Mouse (Mus musculus) intestine, embryonic 16.5 days (tissue): ENCODE measurements around the gene Lat2. TPM values are rescaled to one million over a fixed set of nuclear protein-coding genes. Genes with fewer than 3 reads are reported as not detected.

Source experiments
- ATAC-seq: fragments of 200-750 bp; cut with Nextera tagmentation; 2 replicates; pipeline ENCODE4 v1.8.0; 2017; ENCODE audit warnings: moderate TSS enrichment, moderate library complexity
- H3K27ac ChIP-seq: fragments of 300-500 bp; sonication (generic); 2 replicates; pipeline ENCODE4 v1.5.1; 2014; ENCODE audit warnings: mild to moderate bottlenecking, low read length
- H3K27me3 ChIP-seq: fragments of 300-500 bp; sonication (generic); replicated peaks from 2 replicates; pipeline ENCODE4 v1.6.1; 2014; ENCODE audit warnings: low read length, control low read depth, mixed read lengths; ENCODE audit not compliant: control insufficient read depth, insufficient read depth
- H3K36me3 ChIP-seq: fragments of 300-500 bp; sonication (generic); 2 replicates; pipeline ENCODE4 v1.6.1; 2014; ENCODE audit warnings: low read length, control low read depth; ENCODE audit not compliant: control insufficient read depth, insufficient read depth
- H3K4me1 ChIP-seq: fragments of 300-500 bp; sonication (generic); 2 replicates; pipeline ENCODE4 v1.6.1; 2014; ENCODE audit warnings: low read length, control low read depth, mixed read lengths; ENCODE audit not compliant: control insufficient read depth, insufficient read depth
- H3K4me2 ChIP-seq: fragments of 300-500 bp; sonication (generic); 2 replicates; pipeline ENCODE4 v1.6.1; 2014; ENCODE audit warnings: low read depth, low read length, control low read depth
- H3K4me3 ChIP-seq: fragments of 300-500 bp; sonication (generic); 2 replicates; pipeline ENCODE4 v1.5.1; 2014; ENCODE audit warnings: mild to moderate bottlenecking, low read length
- H3K9ac ChIP-seq: fragments of 300-500 bp; sonication (generic); 2 replicates; pipeline ENCODE4 v1.6.1; 2014; ENCODE audit warnings: low read depth, low read length
- H3K9me3 ChIP-seq: fragments of 300-500 bp; sonication (generic); 2 replicates; pipeline ENCODE4 v1.6.1; 2016; ENCODE audit warnings: low read length, control low read depth; ENCODE audit not compliant: control insufficient read depth
- WGBS: fragments of 180-500 bp; shearing (Covaris S2); extraction: QIAGEN DNeasy Blood & Tissue Kit; methylation state at CpG from one replicate; pipeline ENCODE4 v1.1.7; 2014; 5-methylcytosine and 5-hydroxymethylcytosine counted together
- polyA plus RNA-seq: library from polyadenylated mRNA; unstranded; fragments of >200 nt; fragmentation: Nextera tagmentation; extraction: Ambion mirVana; gene quantifications from 2 replicates; pipeline ENCODE4 v1.2.1, GENCODE M21; 2015

Lat2 gene
- polyA plus RNA-seq, 1 experiment from 2014 or later, result 2.1 TPM

DNA sequence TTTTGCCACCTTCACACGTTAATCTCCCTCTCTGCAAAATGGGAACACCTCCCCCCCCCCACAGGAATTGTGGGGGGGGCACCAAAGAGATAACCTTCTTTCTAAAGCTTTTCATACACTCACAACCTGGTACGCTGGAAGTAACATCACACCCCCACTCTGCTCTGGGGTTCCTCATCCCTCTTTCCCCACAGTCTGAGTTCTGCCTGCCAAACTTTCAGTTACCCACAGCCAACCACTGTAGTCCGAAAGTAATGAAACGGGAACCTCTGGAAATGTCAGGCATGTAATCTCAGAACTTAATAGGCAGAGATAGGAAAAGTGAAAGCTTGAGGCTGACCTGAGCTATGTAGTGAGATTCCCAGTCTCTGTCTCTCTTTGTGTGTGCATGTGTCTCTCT, 47.4 kb downstream of the Lat2 start:
- no peak overlapping the region for H3K4me3 ChIP-seq
- ATAC-seq, result no peak
- WGBS, result 86% methylated on average over 4 of the region's 4 CpGs
- no peak overlapping the region for H3K9ac ChIP-seq
- no peak overlapping the region for H3K4me2 ChIP-seq
- H3K4me1 ChIP-seq, result peaks cover 14% of the 10 kb centered on the region
- H3K36me3 ChIP-seq, result no peaks in the 10 kb centered on the region
- no peak overlapping the region for H3K27ac ChIP-seq
- no peaks in the 10 kb centered on the region for H3K27me3 ChIP-seq
- H3K9me3 ChIP-seq, result peaks cover 3% of the 10 kb centered on the region; the same call in 1 of the 2 replicates

DNA sequence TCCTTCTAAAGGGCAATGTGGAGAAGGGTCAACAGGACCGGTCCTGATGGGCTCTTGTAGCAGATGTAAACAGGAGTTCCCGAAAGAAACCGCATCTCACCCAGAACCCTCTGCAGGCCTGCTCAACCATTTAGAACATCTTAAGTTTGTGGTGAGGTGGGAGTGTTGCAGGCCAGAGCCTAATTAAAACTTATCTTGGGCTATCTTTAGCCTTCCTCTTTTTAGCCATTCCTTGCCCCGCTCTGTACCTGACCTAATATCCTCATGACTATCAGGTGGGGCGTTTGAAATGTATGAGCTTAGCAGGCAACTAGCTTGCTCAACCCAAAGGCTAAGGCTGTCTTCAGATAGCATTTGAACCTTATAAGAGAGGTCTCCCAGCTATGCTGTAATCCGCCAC, 49.1 kb downstream of the Lat2 start:
- Histone ChIP-seq H3K27me3 (no peaks in the 10 kb centered on the region), H3K27ac (no peak overlapping the region), H3K9ac (no peak overlapping the region), H3K4me2 (no peak overlapping the region), H3K4me3 (no peak overlapping the region), H3K36me3 (no peaks in the 10 kb centered on the region), H3K4me1 (peaks cover 6% of the 10 kb centered on the region), H3K9me3 (no peaks in the 10 kb centered on the region)
- 92% methylated on average over 6 of the region's 6 CpGs for WGBS
- no peak for ATAC-seq

DNA sequence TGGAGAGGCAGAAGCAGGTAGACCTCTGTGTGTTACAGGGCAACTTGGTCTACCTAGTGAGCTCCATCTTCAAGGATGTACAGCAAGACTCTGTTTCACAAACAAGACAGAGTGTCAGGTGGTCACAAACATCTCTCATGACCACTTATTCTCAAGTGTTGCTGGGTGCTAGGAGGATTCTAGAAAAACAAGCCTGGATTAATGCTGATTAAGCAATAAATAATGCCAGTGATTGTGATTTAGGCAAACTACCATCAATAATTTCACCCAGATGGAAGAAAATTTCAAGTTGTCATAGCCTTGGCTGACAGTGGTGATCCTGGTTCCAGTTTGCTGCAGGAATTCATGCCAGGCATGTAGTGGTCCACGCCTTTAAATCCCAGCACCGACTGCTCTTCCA, 50.6 kb downstream of the Lat2 start:
- Histone ChIP-seq H3K36me3 (no peaks in the 10 kb centered on the region), H3K27me3 (no peaks in the 10 kb centered on the region), H3K27ac (no peak overlapping the region), H3K4me2 (no peak overlapping the region), H3K4me1 (peaks cover 6% of the 10 kb centered on the region), H3K4me3 (no peak overlapping the region), H3K9me3 (no peaks in the 10 kb centered on the region), H3K9ac (no peak overlapping the region)
- WGBS, result 96% methylated on average over 2 of the region's 2 CpGs
- 0 out of 2 replicates have a peak, but pooled peaks have one; percentile 11 for ATAC-seq

DNA sequence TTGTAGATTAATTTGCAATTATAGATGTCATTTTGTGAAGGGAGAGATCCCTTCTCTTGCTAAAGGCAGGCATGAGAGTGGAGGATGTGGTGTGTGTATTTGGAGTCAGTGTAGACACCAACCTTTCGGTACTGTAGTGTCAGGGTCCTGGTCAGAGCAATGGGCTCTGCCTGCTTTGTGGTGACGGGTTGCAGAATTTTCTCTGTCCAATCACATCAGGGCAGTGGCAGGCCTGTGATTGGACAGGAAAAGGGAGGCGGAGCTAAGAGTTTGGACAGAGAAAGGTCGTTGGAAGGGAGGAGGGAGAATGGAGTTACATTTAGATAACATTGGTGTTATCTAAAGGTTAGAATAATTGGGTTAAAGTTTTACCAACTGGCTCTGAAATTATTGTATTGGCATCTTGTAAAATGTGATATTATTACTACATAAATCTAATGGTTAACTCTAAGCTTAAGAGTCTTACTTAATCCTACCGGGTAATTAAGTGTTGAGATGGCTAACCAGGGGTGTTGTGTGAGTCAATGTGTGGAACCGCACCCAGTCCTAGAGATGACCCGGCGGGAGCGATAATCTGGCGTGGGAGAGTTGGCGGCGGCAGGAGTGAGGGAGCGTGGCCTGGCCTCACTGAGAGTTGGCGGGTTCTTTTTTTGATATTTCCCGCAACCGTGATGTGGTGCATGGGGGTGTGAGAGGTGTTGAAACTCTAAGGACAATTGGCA, 54.2 kb downstream of the Lat2 start:
- ATAC-seq, result peak; percentile 75
- Histone ChIP-seq H3K9me3 (no peaks in the 10 kb centered on the region), H3K4me1 (peaks cover 3% of the 10 kb centered on the region), H3K9ac (no peak overlapping the region), H3K4me3 (no peak overlapping the region), H3K27me3 (no peaks in the 10 kb centered on the region), H3K36me3 (no peaks in the 10 kb centered on the region), H3K27ac (no peak overlapping the region), H3K4me2 (no peak overlapping the region)
- 66% methylated on average over 16 of the region's 16 CpGs for WGBS

DNA sequence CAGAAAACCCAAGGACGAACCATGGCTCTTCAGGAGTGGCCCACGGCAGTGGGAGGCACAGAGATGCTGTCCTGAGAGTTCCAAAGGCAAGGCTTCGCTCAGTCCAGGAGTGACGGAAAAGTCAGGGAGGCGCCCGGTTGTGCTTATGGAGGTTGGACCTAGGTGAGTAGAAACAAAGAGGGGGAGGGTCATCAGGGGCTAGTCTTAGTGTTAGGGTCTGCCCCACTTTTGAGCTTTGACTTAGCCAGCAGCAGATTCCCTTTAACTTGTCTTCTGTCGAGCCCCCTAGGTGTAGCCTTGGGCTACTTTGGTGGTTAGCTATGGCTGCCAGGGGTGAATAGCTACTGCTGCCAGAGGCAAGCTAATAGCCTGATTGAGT, 54.8 kb downstream of the Lat2 start, which contains the start of gene Syna:
TSS of gene Syna (minus strand) at position 101 of the 379 bp plus-strand sequence.
- Histone ChIP-seq H3K27ac (no peak within 1 kb of the TSS), H3K9ac (no peak within 1 kb of the TSS), H3K4me2 (no peak within 1 kb of the TSS), H3K27me3 (no peaks in the 10 kb centered on the region), H3K36me3 (no peaks in the 10 kb centered on the region), H3K9me3 (no peaks in the 10 kb centered on the region), H3K4me3 (no peak within 1 kb of the TSS), H3K4me1 (peaks cover 8% of the 10 kb centered on the region)
- no peak for ATAC-seq
- WGBS, result 88% methylated on average over 7 of the region's 7 CpGs

DNA sequence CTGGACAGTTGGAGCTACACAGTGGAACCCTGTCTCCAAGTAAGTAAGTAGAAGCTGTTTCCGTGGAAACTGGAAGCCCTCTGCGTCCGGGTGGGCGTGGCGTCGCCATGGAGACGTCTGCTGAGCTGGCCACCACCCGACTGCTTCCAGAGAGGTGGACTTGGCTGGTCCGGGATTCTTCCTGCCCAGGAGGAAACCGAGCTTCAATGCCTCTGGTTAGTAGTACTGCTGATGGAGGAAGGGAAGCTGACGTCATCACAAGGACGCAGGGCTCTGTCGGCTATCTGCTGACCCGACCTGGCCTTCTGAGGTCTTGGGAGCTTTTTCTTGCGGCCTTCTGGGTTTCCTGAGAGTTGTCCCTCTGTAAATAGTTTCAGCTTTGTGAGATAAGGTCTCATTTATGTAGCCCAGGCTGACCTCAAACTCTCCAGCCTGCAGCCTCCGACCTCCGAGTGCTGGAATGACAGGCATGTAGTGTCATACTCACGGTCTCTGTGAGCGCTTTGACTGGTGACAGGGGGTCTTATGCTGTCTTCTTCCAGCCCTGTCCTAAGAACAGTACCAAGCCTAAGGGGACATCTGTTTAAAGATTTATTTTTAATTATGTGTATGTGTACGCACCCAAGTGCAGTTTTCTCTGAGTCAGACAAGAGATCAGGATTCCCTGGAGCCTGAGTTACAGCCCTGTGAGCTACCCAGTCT, 59.2 kb downstream of the Lat2 start:
- Histone ChIP-seq H3K9ac (no peak overlapping the region; the same call in 1 of the 2 replicates), H3K4me3 (no peak overlapping the region; the same call in 1 of the 2 replicates), H3K4me1 (peaks cover 23% of the 10 kb centered on the region), H3K9me3 (no peaks in the 10 kb centered on the region), H3K36me3 (no peaks in the 10 kb centered on the region), H3K27me3 (no peaks in the 10 kb centered on the region), H3K4me2 (peak overlapping the region; percentile 39), H3K27ac (peak overlapping the region; percentile 54)
- WGBS, result 9% methylated on average over 20 of the region's 20 CpGs
- ATAC-seq, result no peak

DNA sequence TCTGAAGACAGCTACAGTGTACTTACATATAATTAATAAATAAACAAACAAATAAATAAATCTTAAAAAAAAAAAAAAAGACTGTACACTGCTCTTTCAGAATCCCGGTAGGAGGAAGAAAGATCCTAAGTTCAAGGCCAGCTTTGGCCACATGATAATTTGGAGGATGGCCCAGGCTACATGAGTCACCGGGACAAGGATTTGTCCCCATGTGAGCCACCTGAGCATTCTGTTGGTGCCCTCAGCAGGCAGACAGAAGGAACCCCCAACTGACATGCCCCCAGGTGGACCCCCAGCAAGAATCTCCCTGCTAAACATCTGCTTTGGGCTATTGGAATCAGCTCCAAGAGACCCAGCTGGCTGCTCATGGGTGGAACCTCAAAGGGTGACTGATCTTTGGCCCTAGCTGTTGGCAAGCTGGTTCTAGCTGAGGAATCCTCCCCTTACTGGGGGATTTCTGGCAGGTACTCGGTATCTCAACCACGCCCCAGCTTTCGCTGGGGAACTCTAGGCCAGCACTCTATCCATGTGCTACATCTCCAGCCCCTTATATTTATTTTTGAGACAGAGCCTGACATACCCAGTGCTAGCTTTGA, 60.8 kb downstream of the Lat2 start:
- no peak overlapping the region for H3K4me3 ChIP-seq
- no peaks in the 10 kb centered on the region for H3K9me3 ChIP-seq
- 79% methylated on average over 5 of the region's 5 CpGs for WGBS
- no peak overlapping the region for H3K27ac ChIP-seq
- peaks cover 36% of the 10 kb centered on the region for H3K4me1 ChIP-seq
- no peaks in the 10 kb centered on the region for H3K27me3 ChIP-seq
- H3K9ac ChIP-seq, result no peak overlapping the region
- H3K36me3 ChIP-seq, result no peaks in the 10 kb centered on the region
- no peak overlapping the region for H3K4me2 ChIP-seq
- no peak for ATAC-seq

DNA sequence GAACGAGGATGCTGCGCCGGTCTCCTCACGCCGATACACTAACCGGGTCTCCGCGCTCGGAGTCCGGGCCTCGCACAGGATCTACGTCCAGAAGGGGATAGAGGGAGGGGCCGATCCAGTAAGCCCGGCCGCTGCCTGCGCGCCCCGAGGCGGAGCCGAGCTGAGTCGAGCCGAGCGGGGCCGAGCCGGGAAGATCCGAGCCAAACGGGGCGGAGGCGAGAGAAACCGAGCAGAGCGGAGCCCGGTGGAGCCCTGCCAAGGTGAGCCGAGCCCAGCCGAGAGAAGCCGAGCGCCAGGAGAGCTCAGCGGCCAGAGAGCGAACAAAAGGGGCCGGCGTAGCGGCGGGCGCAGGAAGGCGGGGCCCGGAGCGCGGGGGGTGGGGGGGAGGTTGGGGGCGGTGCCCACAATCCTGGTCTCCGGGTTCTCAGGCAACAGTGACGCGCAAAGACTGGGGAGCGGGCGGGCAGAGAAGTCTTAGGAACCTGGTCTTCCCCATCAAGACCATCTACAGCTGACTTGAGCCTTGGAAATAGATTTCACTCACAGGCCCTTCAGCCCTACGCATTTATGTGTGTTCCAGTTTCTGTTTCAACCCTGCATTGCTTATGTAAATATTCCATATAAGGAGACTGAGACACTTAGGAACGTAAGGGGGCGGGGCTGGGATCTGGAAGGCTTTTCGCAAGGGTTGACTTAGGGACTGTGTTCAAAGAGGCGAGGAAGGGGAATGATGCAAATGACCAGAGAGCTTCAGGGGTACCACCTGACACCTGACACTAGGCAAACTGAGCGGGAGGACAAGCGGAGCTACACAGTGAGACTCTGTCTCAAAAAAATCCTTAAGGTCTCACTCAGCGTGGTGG, 62.5 kb downstream of the Lat2 start, which contains the start of gene Clip2:
TSS of gene Clip2 (minus strand) at position 325 of the 863 bp plus-strand sequence.
- H3K9me3 ChIP-seq, result no peaks in the 10 kb centered on the region
- peak; percentile 86 for ATAC-seq
- H3K4me2 ChIP-seq, result peak within 1 kb of the TSS; percentile 78
- WGBS, result 2% methylated on average over 58 of the region's 61 CpGs
- peak within 1 kb of the TSS; percentile 99 for H3K27ac ChIP-seq
- H3K9ac ChIP-seq, result peak within 1 kb of the TSS; percentile 95
- no peaks in the 10 kb centered on the region for H3K27me3 ChIP-seq
- peak within 1 kb of the TSS; percentile 94 for H3K4me3 ChIP-seq
- H3K4me1 ChIP-seq, result peaks cover 44% of the 10 kb centered on the region
- no peaks in the 10 kb centered on the region for H3K36me3 ChIP-seq
